Mouse (Mus musculus) mouse embryonic stem cell (cell line): ENCODE measurements around the gene Cyp39a1.

Experiments
- in situ Hi-C, 2 experiments: fragments of 300-500 bp; cut with MboI; formaldehyde crosslinking; loops; 1 replicate in 1 of 2; 3 replicates in 1 of 2; pipeline ENCODE4 v1.14.3; 2019 to 2020; ENCODE audit warnings: low sequenced_read_pairs in 2 of 2, low pct_unique_long_range_greater_than_20kb in 1 of 2, mixed read lengths in 1 of 2; ENCODE audit not compliant: unreplicated experiment in 1 of 2

The Cyp39a1 gene

DNA sequence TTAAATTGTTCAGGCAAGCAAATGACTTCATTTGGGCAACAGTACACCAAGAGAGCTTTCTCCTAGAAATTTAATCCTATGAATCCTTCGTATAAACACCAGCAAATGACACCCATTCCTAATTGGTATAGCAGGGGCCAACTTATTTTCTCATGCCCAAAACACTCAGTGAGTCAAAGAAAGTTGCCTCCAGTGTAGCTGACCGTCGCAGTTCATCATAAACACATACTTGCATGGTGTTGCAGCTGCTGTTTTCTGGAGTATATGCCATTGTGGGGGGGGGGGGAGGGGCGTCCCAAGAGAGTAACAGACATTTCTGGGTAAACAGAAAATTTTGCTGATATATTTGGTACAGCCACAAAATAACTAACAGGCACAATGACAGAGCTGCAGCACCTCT lies 67.0 kb downstream of the Cyp39a1 start:
- in situ Hi-C loops: no loop called here

DNA sequence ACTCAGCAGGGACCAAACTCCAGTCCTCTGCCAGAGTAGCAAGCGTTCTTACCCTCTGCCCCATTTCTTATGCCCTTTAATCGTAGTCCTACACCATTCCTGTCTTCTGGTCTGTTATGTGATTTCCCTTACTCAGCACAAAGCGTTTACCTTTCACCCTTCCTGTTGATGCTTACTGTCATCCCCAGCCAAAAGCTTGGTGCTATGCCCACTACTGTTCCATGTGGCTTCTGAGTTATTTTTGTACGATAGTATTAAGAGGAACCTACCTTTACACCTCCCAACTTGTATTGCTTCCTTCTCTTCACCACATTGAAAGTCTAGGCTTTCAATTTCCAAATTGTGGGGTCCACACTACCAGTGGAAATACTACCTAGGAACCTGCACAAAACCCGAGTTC lies 76.7 kb downstream of the Cyp39a1 start:
- in situ Hi-C loops: no loop called here

GRCm38 (mm10) chr17:43744425-43744824 lies 77.2 kb downstream of the Cyp39a1 start:
- in situ Hi-C loops: no loop called here

DNA sequence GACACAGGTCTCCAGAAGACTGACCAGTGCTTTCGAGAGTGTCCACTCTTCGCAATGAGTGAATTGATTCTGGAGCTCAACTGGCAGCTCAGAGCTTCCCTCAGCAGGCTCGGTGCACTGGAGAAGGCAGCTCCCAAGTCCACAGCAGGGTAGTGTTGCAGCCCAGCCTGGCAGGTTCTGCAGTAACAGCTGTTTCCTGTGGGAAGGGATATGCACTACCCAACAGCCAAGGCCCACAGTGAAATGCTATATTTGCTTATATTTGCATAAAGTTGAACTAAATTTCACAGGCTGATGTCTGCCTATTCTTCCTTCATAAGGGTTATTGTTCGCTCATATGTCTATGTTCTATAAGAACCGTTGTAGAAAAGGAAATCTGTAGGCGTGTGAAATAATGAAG lies 83.9 kb downstream of the Cyp39a1 start:
- in situ Hi-C loops: no loop called here

DNA sequence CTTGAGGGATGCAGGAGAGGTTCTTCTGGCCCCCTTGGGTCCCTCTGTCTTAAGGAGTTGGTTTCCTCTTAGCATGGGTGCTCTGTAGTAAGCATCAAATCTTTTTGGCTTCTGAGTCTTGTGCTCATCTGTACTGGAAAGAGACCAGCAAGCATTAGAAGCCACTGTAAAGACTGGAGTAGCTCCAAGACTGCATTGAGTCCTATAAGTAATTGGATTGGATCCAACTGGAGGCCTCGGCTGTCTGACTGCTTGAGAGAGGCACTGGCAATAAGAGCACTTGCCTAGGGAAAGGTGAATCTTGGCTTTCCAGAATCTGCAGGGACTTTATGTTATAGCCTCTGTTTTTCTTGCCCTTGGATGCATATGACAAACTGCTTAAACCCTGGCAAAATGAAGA lies 85.6 kb downstream of the Cyp39a1 start:
- in situ Hi-C loops: no loop called here

DNA sequence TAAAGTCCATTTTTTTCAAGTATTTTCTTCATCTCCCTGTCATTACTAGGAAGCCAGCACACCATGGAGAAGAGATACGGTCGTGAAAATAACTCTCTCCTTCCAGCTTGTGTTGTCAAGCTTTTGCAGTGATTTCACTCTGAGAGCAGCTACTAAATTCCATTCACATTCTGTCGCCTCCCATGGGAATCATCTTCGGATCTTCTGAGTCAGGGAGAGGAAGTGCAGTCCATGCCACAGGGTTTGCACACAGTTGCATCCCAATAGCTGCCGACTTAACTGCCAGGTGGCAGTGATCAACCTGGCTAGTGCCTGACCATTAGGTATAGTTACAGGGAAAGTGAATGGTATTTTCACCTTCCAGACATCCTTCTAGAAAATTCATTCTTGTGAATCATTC lies 87.5 kb downstream of the Cyp39a1 start:
- in situ Hi-C loops: no loop called here

DNA sequence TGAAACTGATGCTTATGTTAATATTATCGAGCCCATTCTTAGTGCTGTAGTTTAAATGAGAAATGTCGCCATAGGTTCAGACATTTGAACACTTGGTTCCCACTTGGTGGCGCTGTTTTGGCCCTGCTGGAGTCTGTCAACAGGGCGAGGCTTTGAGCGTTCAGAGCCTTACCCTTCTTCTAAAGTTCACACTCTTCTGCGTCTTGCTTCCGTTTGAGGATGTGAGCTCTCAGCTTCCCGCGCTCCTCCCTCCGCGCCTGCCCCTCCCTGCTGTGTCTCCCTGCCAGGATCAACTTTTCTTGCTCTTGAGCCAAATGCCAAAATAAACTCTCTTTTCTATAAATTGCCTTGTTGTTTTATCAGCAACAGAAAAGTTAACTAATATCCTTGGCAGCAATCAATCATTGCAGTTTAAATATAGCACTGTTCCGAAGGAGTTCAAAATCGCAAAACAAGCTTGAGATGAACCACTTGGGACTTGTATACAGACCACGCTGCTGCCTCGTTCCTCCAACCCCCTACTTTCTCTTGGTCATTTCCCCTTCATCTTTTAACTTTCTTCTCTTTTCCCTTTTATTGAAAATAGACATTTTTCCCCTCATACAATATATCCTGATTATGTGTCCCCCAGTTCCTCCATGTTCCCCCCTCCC lies 91.5 kb downstream of the Cyp39a1 start:
- in situ Hi-C loops: no loop called here

DNA sequence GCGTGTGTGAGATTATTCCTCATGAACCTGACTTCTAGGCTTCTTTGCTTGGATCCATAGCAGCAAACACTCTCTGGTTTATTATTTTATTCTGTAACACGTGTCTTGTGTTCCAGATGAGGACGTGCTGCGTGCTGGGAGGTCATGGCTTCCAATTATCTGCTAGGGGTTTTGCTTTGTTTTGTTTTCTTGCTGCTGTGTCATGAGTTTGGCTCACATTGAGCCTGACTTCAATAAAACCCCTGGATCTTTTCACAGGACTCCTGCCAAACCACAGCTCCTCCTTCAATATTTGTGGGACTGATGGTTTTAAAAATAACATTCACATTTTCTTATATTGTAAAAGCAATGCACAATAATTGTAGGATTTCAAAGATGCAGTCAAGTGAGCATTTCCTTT lies 117.3 kb downstream of the Cyp39a1 start:
- in situ Hi-C loops: no loop called here

DNA sequence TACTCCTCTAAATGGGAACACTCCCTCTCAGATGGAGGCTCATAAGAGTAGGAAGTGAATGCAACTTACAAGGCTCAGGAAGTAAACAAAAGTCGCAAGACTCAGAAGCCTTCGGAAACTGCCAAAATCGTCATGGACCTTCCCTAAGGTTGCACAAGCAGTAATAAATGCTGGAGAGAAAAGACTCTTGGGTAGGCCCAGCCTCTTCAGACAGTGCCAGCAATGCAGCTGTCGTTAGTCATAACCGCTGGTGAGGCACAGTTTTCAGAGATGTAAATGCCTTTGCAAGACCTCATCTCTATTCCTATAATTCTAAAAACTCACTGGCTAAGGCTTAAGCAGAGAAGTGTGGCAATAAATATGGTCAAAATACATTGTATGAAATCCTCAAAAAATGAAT lies 121.0 kb downstream of the Cyp39a1 start:
- in situ Hi-C loops: no loop called here

DNA sequence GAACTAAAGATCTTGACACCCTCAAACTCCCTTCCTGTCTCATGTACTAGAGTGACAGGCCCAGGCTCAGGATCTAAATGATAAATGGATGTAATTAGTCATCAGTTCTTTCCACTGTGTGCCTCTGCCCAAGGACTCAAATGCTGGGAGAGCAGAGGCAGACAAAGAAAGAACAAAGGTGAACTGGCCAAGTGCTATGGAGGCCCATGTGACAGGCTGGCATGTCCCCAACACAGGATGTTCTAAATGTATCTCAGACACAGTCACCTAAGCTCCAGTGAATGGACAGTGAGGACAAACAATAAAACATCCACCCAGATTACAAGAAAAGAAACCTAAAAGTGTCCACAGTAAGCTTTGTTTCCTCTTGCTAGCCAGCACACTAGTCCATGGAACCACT lies 122.2 kb downstream of the Cyp39a1 start:
- in situ Hi-C loops: no loop called here

- in situ Hi-C loops: no loop called here
Observed at GRCm38 (mm10) chr17:43791751-43792150, 124.5 kb downstream of the Cyp39a1 start.

DNA sequence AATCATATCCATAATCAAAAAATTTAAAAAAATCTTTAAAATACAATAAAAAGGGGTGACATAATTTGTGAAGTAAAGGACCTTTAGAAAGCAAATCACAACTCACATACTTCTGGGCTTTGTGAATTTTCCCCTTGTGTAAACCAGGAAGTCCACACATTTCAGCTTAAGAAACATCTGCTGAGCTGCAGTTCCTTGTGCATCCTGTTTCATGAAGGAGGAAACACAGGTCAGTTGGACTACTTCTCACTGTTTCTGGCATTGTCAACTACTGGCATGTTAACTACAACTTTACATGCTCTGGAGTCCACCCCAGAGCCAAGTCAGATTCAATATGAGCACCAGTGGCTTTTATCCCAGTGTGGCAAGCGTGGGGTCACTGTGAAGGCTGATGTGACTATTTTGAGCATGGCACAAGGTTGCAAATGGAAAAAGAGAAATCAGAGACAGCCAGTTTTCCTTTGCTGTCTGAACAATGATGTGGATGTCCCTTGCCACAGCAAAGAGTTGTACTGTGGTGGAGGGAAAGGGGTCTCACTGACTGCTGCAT lies 127.6 kb downstream of the Cyp39a1 start:
- in situ Hi-C loops: no loop called here
